Mouse (Mus musculus) frontal cortex, adult (tissue): Measurements from ENCODE around the gene Dusp7.

ENCODE experiments used
- ATAC-seq: cut with Nextera tagmentation; 2 replicates; pipeline ENCODE4 v1.9.2; 2017; ENCODE audit warnings: mild to moderate bottlenecking, moderate library complexity, mixed read lengths; ENCODE audit not compliant: low TSS enrichment

Dusp7 gene

GRCm38 (mm10) chr9:106368112-106368717, at the start of gene Dusp7:
Gene Dusp7 (plus strand): TSS chr9:106368632.
- ATAC-seq: peak; percentile 21

- ATAC-seq: no peak
Measured at GRCm38 (mm10) chr9:106319095-106319494, 49.3 kb upstream of the Dusp7 start.

- no peak for ATAC-seq
Measured at GRCm38 (mm10) chr9:106322497-106322896, 45.9 kb upstream of the Dusp7 start.

GRCm38 (mm10) chr9:106326241-106326640, 42.2 kb upstream of the Dusp7 start:
- ATAC-seq: no peak

- ATAC-seq: peak; percentile 79
Measured at GRCm38 (mm10) chr9:106327125-106327809, 41.2 kb upstream of the Dusp7 start.

GRCm38 (mm10) chr9:106328068-106328610, 40.3 kb upstream of the Dusp7 start:
- no peak for ATAC-seq

- no peak for ATAC-seq
Measured at GRCm38 (mm10) chr9:106328772-106329511, 39.5 kb upstream of the Dusp7 start.

GRCm38 (mm10) chr9:106332746-106333145, 35.7 kb upstream of the Dusp7 start:
- no peak for ATAC-seq

GRCm38 (mm10) chr9:106337620-106338019, 30.8 kb upstream of the Dusp7 start:
- peak; percentile 68 for ATAC-seq

GRCm38 (mm10) chr9:106338462-106339172, 29.8 kb upstream of the Dusp7 start:
- ATAC-seq: no peak

GRCm38 (mm10) chr9:106339173-106339558, 29.3 kb upstream of the Dusp7 start:
- no peak for ATAC-seq

GRCm38 (mm10) chr9:106339730-106340129, 28.7 kb upstream of the Dusp7 start:
- ATAC-seq: no peak

- no peak for ATAC-seq
Measured at GRCm38 (mm10) chr9:106340501-106341312, 27.7 kb upstream of the Dusp7 start.

- no peak for ATAC-seq
Measured at GRCm38 (mm10) chr9:106341313-106341686, 27.1 kb upstream of the Dusp7 start.

GRCm38 (mm10) chr9:106342573-106342972, 25.9 kb upstream of the Dusp7 start:
- ATAC-seq: peak; percentile 6; the same call in 1 of the 2 replicates

- peak; percentile 67 for ATAC-seq
Measured at GRCm38 (mm10) chr9:106345167-106345566, 23.3 kb upstream of the Dusp7 start.

GRCm38 (mm10) chr9:106345630-106346029, 22.8 kb upstream of the Dusp7 start:
- ATAC-seq: peak; percentile 10; the same call in 1 of the 2 replicates

GRCm38 (mm10) chr9:106348281-106348680, 20.2 kb upstream of the Dusp7 start:
- no peak for ATAC-seq

- peak; percentile 38 for ATAC-seq
Measured at GRCm38 (mm10) chr9:106349075-106349474, 19.4 kb upstream of the Dusp7 start.

- no peak for ATAC-seq
Measured at GRCm38 (mm10) chr9:106351178-106351577, 17.3 kb upstream of the Dusp7 start.

GRCm38 (mm10) chr9:106353779-106354178, 14.7 kb upstream of the Dusp7 start:
- no peak for ATAC-seq
